Mouse (Mus musculus): ENCODE data around the gene Anxa10.

GRCm38 (mm10) chr8:62060357-62060756, 62.6 kb downstream of the Anxa10 start:
- no peak for TF ChIP-seq CTCF (IDR thresholded peaks at IDR 0.05; ENCODE audit: insufficient read depth, low read length)
- TF ChIP-seq POLR2A (IDR thresholded peaks at IDR 0.05; ENCODE audit: borderline replicate concordance, extremely low read depth, low read depth, low read length), result no peak

All from lung, adult 2 months (tissue).